Mouse (Mus musculus): ENCODE measurements around the gene RPS10-NUDT3.

DNA sequence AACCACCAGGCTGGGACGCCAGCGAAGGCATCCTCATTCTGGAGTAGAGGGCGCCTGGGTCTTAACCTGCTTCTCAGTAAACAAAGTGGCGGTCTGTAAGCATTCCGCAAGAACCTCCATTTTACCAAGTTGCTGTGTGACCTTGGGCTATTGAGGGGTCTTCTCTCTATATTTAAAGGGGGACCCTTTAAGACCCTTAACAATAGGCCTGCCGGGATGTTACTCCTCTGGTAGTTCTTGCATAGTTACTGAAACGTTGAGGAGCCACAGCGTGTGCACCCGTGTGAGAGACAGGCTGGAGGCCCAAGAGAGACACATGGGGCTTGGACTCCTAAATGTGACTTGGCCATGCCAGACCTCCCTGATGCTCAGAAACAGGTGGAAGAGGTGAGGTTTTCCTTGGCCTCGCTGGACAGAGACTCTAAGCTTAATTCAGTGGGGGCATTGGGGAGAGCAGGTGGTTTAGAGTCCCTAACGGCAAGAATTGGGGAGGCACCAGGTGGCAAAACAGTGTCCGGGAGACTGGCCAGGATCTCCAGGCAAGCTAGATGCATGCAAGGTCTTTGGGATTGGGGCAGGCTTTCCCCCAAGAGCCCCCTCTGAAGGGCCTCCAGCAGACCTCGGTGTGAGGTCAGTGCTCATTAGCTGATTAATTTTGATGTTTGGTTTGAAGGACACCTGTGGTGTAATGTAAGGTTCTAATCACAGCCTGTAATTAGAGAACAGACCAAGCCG, 76.9 kb downstream of the RPS10-NUDT3 start:
- TF ChIP-seq HCFC1 (IDR thresholded peaks at IDR 0.05; ENCODE audit: borderline replicate concordance, insufficient read depth, low read length) (no peak), CHD2 (IDR thresholded peaks at IDR 0.05; ENCODE audit: low read depth, low read length) (no peak)
